Mouse (Mus musculus) cortical plate, adult 2 months (tissue): ENCODE results near the gene Pacsin3. TPM values are rescaled to one million over a fixed set of nuclear protein-coding genes. Genes with fewer than 3 reads are reported as not detected.
A peak's percentile ranks its signal among the peaks of the same experiment; 100 is the strongest.
"Not testable (repeated sequence)": the region's sequence is repeated elsewhere in the genome, so short reads cannot be mapped to it uniquely, and the experiment has no call there.

ENCODE experiments used
- H3K27ac ChIP-seq: fragments of 200-500 bp; 2 replicates; pipeline ENCODE4 v1.5.1; 2012; ENCODE audit warnings: low read length, control low read depth, inconsistent platforms; ENCODE audit not compliant: insufficient read depth
- H3K4me1 ChIP-seq: fragments of 200-500 bp; 2 replicates; pipeline ENCODE4 v1.6.1; 2011; ENCODE audit warnings: low read length; ENCODE audit not compliant: control insufficient read depth, insufficient read depth
- H3K4me3 ChIP-seq: fragments of 200-500 bp; 2 replicates; pipeline ENCODE4 v1.5.1; 2011; ENCODE audit warnings: mild to moderate bottlenecking, low read length, control low read depth; ENCODE audit not compliant: insufficient read depth
- CTCF ChIP-seq: fragments of 200-500 bp; IDR thresholded peaks from 2 replicates; pipeline ENCODE4 v1.5.1; 2011; ENCODE audit warnings: mild to moderate bottlenecking, control low read depth, low read length; ENCODE audit not compliant: insufficient read depth; ENCODE audit errors: extremely low read depth
- POLR2A ChIP-seq: fragments of 200-500 bp; IDR thresholded peaks from 2 replicates; pipeline ENCODE4 v1.6.1; 2011; ENCODE audit warnings: mild to moderate bottlenecking, low read length, control low read depth; ENCODE audit not compliant: insufficient read depth; ENCODE audit errors: extremely low read depth
- polyA plus RNA-seq: library from polyadenylated mRNA; depleted of rRNA; stranded (reverse); fragments of >200 nt; gene quantifications from 2 replicates; pipeline ENCODE4 v1.2.3, GENCODE M21; 2012; rRNA removed

Gene Pacsin3
- polyA plus RNA-seq: 90.4 and 100 TPM in 2 replicates

- H3K27ac ChIP-seq: peak within 1 kb of the TSS; percentile 43; the same call in 1 of the 2 replicates
- H3K4me3 ChIP-seq: peak within 1 kb of the TSS; percentile 79
- no peak for TF ChIP-seq POLR2A
Observed at GRCm38 (mm10) chr2:91255661-91256150, at the start of gene Pacsin3. Pacsin3 (plus strand) TSS chr2:91255954.

DNA sequence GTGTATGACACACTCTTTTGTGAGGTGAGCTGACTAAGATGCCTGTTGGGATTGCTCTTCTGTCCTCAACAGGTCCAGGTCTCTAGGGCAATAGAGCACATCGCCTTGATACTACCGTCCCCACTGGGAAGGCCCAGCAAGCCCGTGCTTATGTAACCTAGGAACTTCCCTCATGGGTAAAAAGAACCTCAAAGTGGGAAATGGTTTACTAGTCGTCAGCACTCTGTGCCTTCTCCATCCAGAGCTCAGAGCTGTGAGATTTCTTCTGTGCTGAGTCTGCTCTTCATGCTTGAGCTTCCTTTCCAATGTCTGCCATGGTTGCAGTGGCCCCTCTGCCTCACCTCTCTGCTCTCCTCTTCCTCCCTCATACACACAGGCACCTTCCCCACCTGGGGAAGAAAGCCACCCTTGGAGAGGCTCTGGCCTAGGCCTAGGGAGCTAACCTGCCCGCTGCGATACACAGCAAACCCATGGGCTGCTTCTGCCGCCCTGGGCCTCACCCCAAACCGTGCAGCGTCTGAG lies 49.4 kb upstream of the Pacsin3 start:
- no peak for TF ChIP-seq CTCF
- no peak for TF ChIP-seq POLR2A
- H3K4me3 ChIP-seq: no peak overlapping the region
- no peak overlapping the region for H3K27ac ChIP-seq
- H3K4me1 ChIP-seq: peaks cover 5% of the 10 kb centered on the region; the same call in 1 of the 2 replicates

More at GRCm38 (mm10) chr2:91255661-91256150, at the start of gene Pacsin3:
- H3K4me1 ChIP-seq: no peaks in the 10 kb centered on the region

GRCm38 (mm10) chr2:91213311-91213710 lies 42.4 kb upstream of the Pacsin3 start:
- Histone ChIP-seq H3K4me1 (peaks cover 2% of the 10 kb centered on the region), H3K4me3 (no peak overlapping the region), H3K27ac (no peak overlapping the region)
- no peak for TF ChIP-seq CTCF

- no peak for TF ChIP-seq POLR2A
- TF ChIP-seq CTCF: no peak
- H3K27ac ChIP-seq: no peak overlapping the region
- H3K4me3 ChIP-seq: no peak overlapping the region
- H3K4me1 ChIP-seq: peaks cover 2% of the 10 kb centered on the region
Observed at GRCm38 (mm10) chr2:91217032-91217431, 38.7 kb upstream of the Pacsin3 start.

- H3K4me3 ChIP-seq: no peak overlapping the region
Observed at GRCm38 (mm10) chr2:91220501-91220900, 35.3 kb upstream of the Pacsin3 start.

DNA sequence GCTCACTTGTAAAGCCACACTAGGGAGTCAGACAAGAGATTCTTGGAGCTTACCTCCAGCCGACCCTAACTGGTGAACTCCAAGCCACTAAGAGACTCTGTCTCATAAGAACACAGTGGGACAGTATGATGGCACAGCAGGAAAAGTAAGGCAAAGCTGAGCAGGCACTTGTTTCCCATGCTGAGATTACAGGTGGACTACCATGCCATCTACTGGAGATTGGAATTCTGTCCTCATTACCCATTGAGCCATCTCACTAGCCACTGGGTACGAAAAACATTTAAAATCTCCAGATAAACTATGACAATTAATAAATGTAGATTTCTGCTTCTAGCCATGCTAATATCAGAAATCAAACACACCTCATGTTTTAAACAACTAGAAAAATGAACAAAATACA lies 32.1 kb upstream of the Pacsin3 start:
- H3K27ac ChIP-seq: no peak overlapping the region
- H3K4me1 ChIP-seq: no peaks in the 10 kb centered on the region
- TF ChIP-seq CTCF: peak; percentile 45
- no peak for TF ChIP-seq POLR2A
- no peak overlapping the region for H3K4me3 ChIP-seq

More at GRCm38 (mm10) chr2:91220501-91220900, 35.3 kb upstream of the Pacsin3 start:
- TF ChIP-seq CTCF (no peak), POLR2A (no peak)
- no peak overlapping the region for H3K27ac ChIP-seq
- peaks cover 2% of the 10 kb centered on the region for H3K4me1 ChIP-seq

GRCm38 (mm10) chr2:91229735-91230134 lies 26.0 kb upstream of the Pacsin3 start:
- peaks cover 1% of the 10 kb centered on the region; the same call in 1 of the 2 replicates for H3K4me1 ChIP-seq
- H3K27ac ChIP-seq: peak overlapping the region; percentile 84
- no peak overlapping the region for H3K4me3 ChIP-seq
- TF ChIP-seq POLR2A: no peak
- no peak for TF ChIP-seq CTCF

GRCm38 (mm10) chr2:91236601-91237510 lies 18.9 kb upstream of the Pacsin3 start, which contains the start of gene Ddb2:
Ddb2 (minus strand) TSS chr2:91236982.
- no peak for TF ChIP-seq CTCF
- TF ChIP-seq POLR2A: peak; percentile 44; the same call in 1 of the 2 replicates
- Histone ChIP-seq H3K4me3 (peak within 1 kb of the TSS; percentile 93), H3K4me1 (no peaks in the 10 kb centered on the region; the same call in 1 of the 2 replicates), H3K27ac (peak within 1 kb of the TSS; percentile 20; the same call in 1 of the 2 replicates)

GRCm38 (mm10) chr2:91237511-91238080 lies 18.2 kb upstream of the Pacsin3 start:
- H3K4me3 ChIP-seq: peak overlapping the region; percentile 93
- H3K27ac ChIP-seq, H3K4me1 ChIP-seq: not testable (repeated sequence)
- 0 out of 2 replicates have a peak, but pooled peaks have one; percentile 8 for TF ChIP-seq CTCF
